Mouse (Mus musculus): Measurements from ENCODE around the gene Morn4.
A peak's percentile ranks its signal among the peaks of the same experiment; 100 is the strongest.

The Morn4 gene

GRCm38 (mm10) chr19:42037167-42037702 is 48.9 kb downstream of the Morn4 start:
- DNase-seq, result no peak

GRCm38 (mm10) chr19:42036357-42036756 is 49.8 kb downstream of the Morn4 start:
- DNase-seq, result no peak

- DNase-seq, result peak; percentile 76
Measured at GRCm38 (mm10) chr19:42035456-42036248, 50.5 kb downstream of the Morn4 start, which contains the start of gene Ankrd2. TSS of gene Ankrd2 (plus strand) at chr19:42036000.

- no peak for DNase-seq
Measured at GRCm38 (mm10) chr19:42034881-42035455, 51.2 kb downstream of the Morn4 start.

- DNase-seq, result no peak
Measured at GRCm38 (mm10) chr19:42034146-42034775, 51.9 kb downstream of the Morn4 start.

- DNase-seq, result no peak
Measured at GRCm38 (mm10) chr19:42033611-42034010, 52.5 kb downstream of the Morn4 start.

GRCm38 (mm10) chr19:42031112-42031511 is 55.0 kb downstream of the Morn4 start:
- no peak for DNase-seq

- DNase-seq, result peak; percentile 73
Measured at GRCm38 (mm10) chr19:42026158-42026557, 60.0 kb downstream of the Morn4 start.

Measured in liver (tissue).